Mouse (Mus musculus) megakaryocyte, embryonic 14.5 days (primary cell): ENCODE results near the gene Rab37. TPM values are rescaled to one million over a fixed set of nuclear protein-coding genes. Genes with fewer than 3 reads are reported as not detected.

Experiments used
- H3K27me3 ChIP-seq: replicated peaks from 2 replicates; pipeline ENCODE3; 2012; ENCODE audit warnings: inconsistent platforms
- H3K36me3 ChIP-seq: replicated peaks from 2 replicates; pipeline ENCODE3; 2012; ENCODE audit warnings: low read length, inconsistent platforms, mixed read lengths
- H3K4me1 ChIP-seq: 2 replicates; pipeline ENCODE4 v1.6.1; 2012; ENCODE audit warnings: inconsistent platforms
- H3K4me3 ChIP-seq: replicated peaks from 2 replicates; pipeline ENCODE3; 2012; ENCODE audit warnings: moderate library complexity, mild to moderate bottlenecking, inconsistent platforms
- H3K9me3 ChIP-seq: 2 replicates; pipeline ENCODE4 v1.6.1; 2012; ENCODE audit warnings: inconsistent platforms
- FLI1 ChIP-seq: IDR thresholded peaks from 2 replicates; pipeline ENCODE4 v1.6.1; 2012; ENCODE audit warnings: low read length, inconsistent platforms, mixed read lengths
- GATA1 ChIP-seq: IDR thresholded peaks from 3 replicates; pipeline ENCODE4 v1.6.1; 2012; ENCODE audit warnings: mixed read lengths, low read length, inconsistent platforms, borderline replicate concordance
- polyA plus RNA-seq: library from polyadenylated mRNA; stranded (reverse); fragments of >175 nt; gene quantifications from 2 replicates; pipeline ENCODE4 v1.2.3, GENCODE M21; 2012; ENCODE audit warnings: low replicate concordance; ENCODE audit not compliant: insufficient read depth

The Rab37 gene
- polyA plus RNA-seq, 1 experiment = 19.8 TPM

GRCm38 (mm10) chr11:115173549-115174339 lies 82.5 kb downstream of the Rab37 start:
- TF ChIP-seq FLI1 = 0 out of 2 replicates have a peak, but pooled peaks have one; percentile 11
- TF ChIP-seq GATA1 = no peak

GRCm38 (mm10) chr11:115176399-115177190 lies 85.4 kb downstream of the Rab37 start:
- no peaks in the 10 kb centered on the region for H3K9me3 ChIP-seq
- H3K4me1 ChIP-seq = peaks cover 57% of the 10 kb centered on the region
- no peak overlapping the region for H3K4me3 ChIP-seq
- TF ChIP-seq FLI1 (no peak), GATA1 (no peak)
- peaks cover 82% of the 10 kb centered on the region for H3K36me3 ChIP-seq
- no peaks in the 10 kb centered on the region for H3K27me3 ChIP-seq

More at GRCm38 (mm10) chr11:115173549-115174339, 82.5 kb downstream of the Rab37 start:
- Histone ChIP-seq H3K9me3 (no peaks in the 10 kb centered on the region), H3K27me3 (no peaks in the 10 kb centered on the region), H3K36me3 (peaks cover 80% of the 10 kb centered on the region), H3K4me1 (peaks cover 65% of the 10 kb centered on the region), H3K4me3 (peak overlapping the region; percentile 86)

- no peak for TF ChIP-seq GATA1
- TF ChIP-seq FLI1 = no peak
- Histone ChIP-seq H3K4me1 (peaks cover 57% of the 10 kb centered on the region), H3K36me3 (peaks cover 83% of the 10 kb centered on the region), H3K9me3 (no peaks in the 10 kb centered on the region), H3K27me3 (no peaks in the 10 kb centered on the region), H3K4me3 (no peak overlapping the region)
These were observed 86.4 kb downstream of the Rab37 start for GRCm38 (mm10) chr11:115177559-115178195.

GRCm38 (mm10) chr11:115178766-115179165 lies 87.5 kb downstream of the Rab37 start:
- Histone ChIP-seq H3K4me1 (peaks cover 50% of the 10 kb centered on the region), H3K36me3 (peaks cover 94% of the 10 kb centered on the region), H3K9me3 (no peaks in the 10 kb centered on the region), H3K4me3 (no peak overlapping the region), H3K27me3 (no peaks in the 10 kb centered on the region)
- TF ChIP-seq FLI1 = no peak
- no peak for TF ChIP-seq GATA1

- H3K4me3 ChIP-seq = no peak overlapping the region
- H3K36me3 ChIP-seq = peaks cover 95% of the 10 kb centered on the region
- no peaks in the 10 kb centered on the region for H3K9me3 ChIP-seq
- peaks cover 46% of the 10 kb centered on the region for H3K4me1 ChIP-seq
- H3K27me3 ChIP-seq = no peaks in the 10 kb centered on the region
- TF ChIP-seq GATA1 (no peak), FLI1 (no peak)
These were observed 88.0 kb downstream of the Rab37 start for GRCm38 (mm10) chr11:115179191-115179590.

DNA sequence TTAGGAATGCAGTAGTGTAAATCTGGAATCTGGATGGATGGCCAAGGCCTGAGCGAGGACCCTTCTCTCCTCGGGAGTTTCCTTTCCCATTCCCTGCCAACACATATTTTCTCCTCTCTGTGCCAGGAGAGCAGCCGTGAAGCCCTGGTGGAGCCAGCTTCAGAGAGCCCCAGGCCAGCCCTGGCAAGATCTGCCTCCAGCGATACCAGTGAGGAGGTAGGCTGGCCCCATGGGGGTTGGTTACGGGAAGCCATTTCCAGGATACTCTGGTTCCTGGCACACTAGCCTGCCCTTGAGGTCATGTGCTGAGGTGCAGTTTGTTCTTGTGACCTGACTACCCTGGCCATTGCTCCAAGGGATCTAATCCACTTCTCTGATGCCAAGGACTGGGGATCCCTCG lies 88.7 kb downstream of the Rab37 start:
- TF ChIP-seq GATA1 = no peak
- Histone ChIP-seq H3K36me3 (peaks cover 98% of the 10 kb centered on the region), H3K4me3 (no peak overlapping the region), H3K9me3 (no peaks in the 10 kb centered on the region), H3K4me1 (peaks cover 41% of the 10 kb centered on the region), H3K27me3 (no peaks in the 10 kb centered on the region)

DNA sequence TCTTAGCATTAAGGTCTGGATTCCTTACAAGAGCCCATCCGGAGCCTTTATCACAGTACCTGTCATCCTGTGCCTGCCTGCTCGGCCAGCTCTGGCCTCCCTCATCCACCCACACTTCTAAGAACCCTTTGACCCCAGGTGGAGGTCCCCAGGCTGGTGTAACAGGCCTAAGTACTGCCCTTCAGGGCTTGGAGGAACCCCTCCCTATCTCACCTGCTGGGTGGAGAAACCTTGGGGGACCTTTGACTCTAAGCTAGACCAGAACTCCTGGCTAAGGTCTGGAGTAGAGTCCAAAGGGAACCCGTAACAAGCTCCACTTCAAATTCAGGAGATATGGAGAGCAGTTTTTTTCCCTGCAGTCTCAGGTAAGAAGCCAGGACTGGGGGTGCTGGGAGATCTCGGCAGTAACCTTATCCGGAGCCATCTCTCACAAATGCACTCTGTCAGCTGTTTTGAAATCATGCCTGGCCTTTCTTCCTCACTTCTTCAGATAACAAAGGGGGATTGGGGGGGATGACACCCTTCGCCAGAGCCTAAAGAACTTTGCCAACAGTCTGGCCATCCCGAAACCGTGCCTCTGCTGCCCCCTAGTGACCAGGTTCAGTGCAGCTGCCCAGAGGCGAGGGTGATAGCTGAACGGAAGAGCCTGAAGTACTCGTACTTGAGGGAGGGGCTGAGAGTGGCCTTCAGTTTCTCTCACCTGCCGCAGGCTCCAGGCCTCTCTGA lies 90.8 kb downstream of the Rab37 start:
- no peaks in the 10 kb centered on the region for H3K9me3 ChIP-seq
- no peaks in the 10 kb centered on the region for H3K27me3 ChIP-seq
- no peak overlapping the region for H3K4me3 ChIP-seq
- no peak for TF ChIP-seq FLI1
- no peak for TF ChIP-seq GATA1
- peaks cover 78% of the 10 kb centered on the region for H3K36me3 ChIP-seq
- peaks cover 40% of the 10 kb centered on the region for H3K4me1 ChIP-seq

DNA sequence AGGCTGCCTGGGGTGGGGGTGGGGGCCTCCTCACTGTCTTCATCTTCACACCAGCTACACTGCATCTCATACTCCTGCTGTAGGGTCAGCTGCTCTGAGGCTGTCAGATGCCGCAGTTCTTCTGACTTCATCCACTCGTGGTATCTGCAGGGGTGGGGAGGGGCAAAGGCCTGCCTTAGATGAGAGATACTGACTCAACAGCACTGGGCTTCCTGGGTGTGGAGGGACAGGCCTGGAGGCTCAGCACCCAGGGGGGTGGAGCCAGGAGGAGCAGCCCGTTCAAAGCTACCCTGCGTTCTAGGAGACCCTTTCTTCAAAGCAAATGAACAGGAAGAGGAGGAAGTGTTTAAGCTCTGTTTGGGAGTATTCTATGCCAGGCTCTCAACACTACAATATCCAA lies 93.7 kb downstream of the Rab37 start:
- H3K9me3 ChIP-seq = no peaks in the 10 kb centered on the region
- no peaks in the 10 kb centered on the region for H3K27me3 ChIP-seq
- H3K36me3 ChIP-seq = peaks cover 62% of the 10 kb centered on the region
- H3K4me3 ChIP-seq = no peak overlapping the region
- no peak for TF ChIP-seq FLI1
- no peak for TF ChIP-seq GATA1
- peaks cover 57% of the 10 kb centered on the region for H3K4me1 ChIP-seq

- Histone ChIP-seq H3K36me3 (peaks cover 60% of the 10 kb centered on the region), H3K27me3 (no peaks in the 10 kb centered on the region), H3K4me1 (peaks cover 65% of the 10 kb centered on the region), H3K9me3 (no peaks in the 10 kb centered on the region), H3K4me3 (peak within 1 kb of the TSS; percentile 95)
- TF ChIP-seq GATA1 (no peak), FLI1 (no peak)
These were observed 96.0 kb downstream of the Rab37 start, which contains the start of gene Tmem104 for GRCm38 (mm10) chr11:115187224-115187639. Gene Tmem104, plus strand, starts transcription at chr11:115187487.
